Comparison of ENCODE assay signal across 8 mouse cellular contexts in the genomic region with DNA sequence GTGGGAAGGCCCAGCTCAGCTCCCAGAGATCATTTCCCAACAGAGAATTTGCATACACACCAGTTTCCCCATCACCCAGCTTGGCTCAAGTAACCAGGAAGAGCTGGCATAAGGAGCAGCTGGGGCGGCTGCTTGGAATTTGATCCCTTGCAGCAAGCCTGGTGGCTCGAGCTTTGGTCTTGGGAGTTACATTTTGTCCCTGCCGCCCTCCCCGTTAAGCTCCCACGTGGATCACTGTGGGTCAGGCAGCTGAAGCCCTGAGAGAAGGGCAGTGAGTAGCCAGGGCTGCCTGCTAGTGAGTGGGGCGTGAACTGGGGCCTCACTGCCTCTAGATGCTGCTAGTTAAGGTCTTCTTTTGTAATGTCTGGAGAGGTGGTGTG. TPM values are rescaled to one million over a fixed set of nuclear protein-coding genes. Genes with fewer than 3 reads are reported as not detected.
A peak's percentile ranks its signal among the peaks of the same experiment; 100 is the strongest.
DNase-seq lines count a peak whose midpoint lies in the region; ATAC-seq and TF ChIP-seq lines count a peak whose summit lies in the region.

No protein-coding gene starts in this region.

- H3K27me3 ChIP-seq in hindbrain, postnatal 0 days (ENCODE audit: insufficient read depth, low read length): no peaks in the 10 kb centered on the region
- H3K27me3 ChIP-seq in hindbrain, embryonic 13.5 days: no peaks in the 10 kb centered on the region
- H3K27me3 ChIP-seq in embryonic facial prominence, embryonic 14.5 days (replicated peaks; ENCODE audit: control insufficient read depth, insufficient read depth, low read length): no peaks in the 10 kb centered on the region

- no peak overlapping the region for H3K4me2 ChIP-seq in hindbrain, postnatal 0 days (ENCODE audit: low read depth, low read length)
- H3K4me2 ChIP-seq in hindbrain, embryonic 13.5 days: no peak overlapping the region
- no peak overlapping the region for H3K4me2 ChIP-seq in embryonic facial prominence, embryonic 14.5 days (ENCODE audit: low read depth, low read length)

- WGBS in hindbrain, postnatal 0 days: 34% methylated on average over 6 of the region's 6 CpGs
- 49% methylated on average over 6 of the region's 6 CpGs for WGBS in hindbrain, embryonic 13.5 days
- 16% methylated on average over 6 of the region's 6 CpGs for WGBS in embryonic facial prominence, embryonic 14.5 days

- DNase-seq in hindbrain, postnatal 0 days (ENCODE audit: low spot score): peak; percentile 34
- DNase-seq in MN1 (ENCODE audit: low spot score): peak; percentile 29
- peak; percentile 79 for DNase-seq in embryonic facial prominence, embryonic 14.5 days (ENCODE audit: low spot score)
- peak; percentile 65 for DNase-seq in kidney, postnatal 10 days
- DNase-seq in skeletal muscle tissue, adult 2 months (ENCODE audit: low read depth, low spot score): peak; percentile 78
- no peak for DNase-seq in frontal cortex, adult 2 months (ENCODE audit: extremely low spot score in 1 of 2, low spot score in 1 of 2)
- DNase-seq in frontal cortex, postnatal 14 days (ENCODE audit: low spot score in 2 of 2): no peak

- peaks cover 9% of the 10 kb centered on the region; the same call in 1 of the 2 replicates for H3K36me3 ChIP-seq in hindbrain, postnatal 0 days (ENCODE audit: insufficient read depth, low read length)
- peaks cover 19% of the 10 kb centered on the region for H3K36me3 ChIP-seq in hindbrain, embryonic 13.5 days
- 0 out of 2 replicates have a peak, but pooled peaks cover 8% of the 10 kb centered on the region for H3K36me3 ChIP-seq in embryonic facial prominence, embryonic 14.5 days (ENCODE audit: control insufficient read depth, insufficient read depth, low read length)

- H3K4me1 ChIP-seq in hindbrain, postnatal 0 days (ENCODE audit: insufficient read depth, low read length): peaks cover 12% of the 10 kb centered on the region; the same call in 1 of the 2 replicates
- H3K4me1 ChIP-seq in hindbrain, embryonic 13.5 days (replicated peaks): peaks cover 26% of the 10 kb centered on the region
- peaks cover 12% of the 10 kb centered on the region for H3K4me1 ChIP-seq in embryonic facial prominence, embryonic 14.5 days (ENCODE audit: control insufficient read depth, insufficient read depth, low read length)

- 0 out of 2 replicates have a peak overlapping the region, but pooled peaks have one; percentile 5 for H3K9ac ChIP-seq in hindbrain, postnatal 0 days (replicated peaks; ENCODE audit: low read length)
- no peak overlapping the region for H3K9ac ChIP-seq in hindbrain, embryonic 13.5 days
- 0 out of 2 replicates have a peak overlapping the region, but pooled peaks have one; percentile 5 for H3K9ac ChIP-seq in embryonic facial prominence, embryonic 14.5 days (ENCODE audit: low read depth, low read length)

- no peak overlapping the region for H3K4me3 ChIP-seq in hindbrain, postnatal 0 days (ENCODE audit: low read length)
- H3K4me3 ChIP-seq in hindbrain, embryonic 13.5 days: no peak overlapping the region
- H3K4me3 ChIP-seq in embryonic facial prominence, embryonic 14.5 days (ENCODE audit: low read depth, low read length): no peak overlapping the region

- no peaks in the 10 kb centered on the region for H3K9me3 ChIP-seq in hindbrain, postnatal 0 days (ENCODE audit: low read length)
- no peaks in the 10 kb centered on the region for H3K9me3 ChIP-seq in hindbrain, embryonic 13.5 days
- H3K9me3 ChIP-seq in embryonic facial prominence, embryonic 14.5 days (ENCODE audit: control insufficient read depth, low read length): no peaks in the 10 kb centered on the region

- no peak for TF ChIP-seq CTCF in hindbrain, postnatal 0 days (IDR thresholded peaks at IDR 0.05; ENCODE audit: low read depth)

- ATAC-seq in hindbrain, postnatal 0 days: no peak
- ATAC-seq in hindbrain, embryonic 13.5 days (ENCODE audit: low FRiP score): no peak
- ATAC-seq in embryonic facial prominence, embryonic 14.5 days (ENCODE audit: low read depth): peak; percentile 38

- peak overlapping the region; percentile 58; the same call in 1 of the 2 replicates for H3K27ac ChIP-seq in hindbrain, postnatal 0 days
- H3K27ac ChIP-seq in hindbrain, embryonic 13.5 days: no peak overlapping the region
- H3K27ac ChIP-seq in embryonic facial prominence, embryonic 14.5 days (replicated peaks; ENCODE audit: low read depth, low read length): peak overlapping the region; percentile 46; the same call in 1 of the 2 replicates

RNA-seq across cellular contexts. Expression of gene Zc3h12a, which starts 11.9 kb away (rescaled TPM):
- not detected in 2 replicates for total RNA-seq in hindbrain, postnatal 0 days (2014; rRNA removed)
- polyA plus RNA-seq in hindbrain, postnatal 0 days (2015; fragmentation: Nextera tagmentation; extraction: Ambion mirVana): 0.16 and 0.31 TPM in 2 replicates
- 0.18 and 0.19 TPM in 2 replicates for polyA plus RNA-seq in hindbrain, embryonic 13.5 days (2015; fragmentation: Nextera tagmentation; extraction: Ambion mirVana)
- 0.71 and 1.2 TPM in 2 replicates for polyA plus RNA-seq in embryonic facial prominence, embryonic 14.5 days (2014; fragmentation: Nextera tagmentation; extraction: Ambion mirVana)
- polyA plus RNA-seq in frontal cortex, adult 2 months (2012; rRNA removed): 1.3 and 1.6 TPM in 2 replicates

RNA-seq across cellular contexts. Expression of gene Meaf6, which starts 30.8 kb away (rescaled TPM):
- total RNA-seq in hindbrain, postnatal 0 days (2014; rRNA removed): 47.0 and 50.4 TPM in 2 replicates
- 131 and 133 TPM in 2 replicates for polyA plus RNA-seq in hindbrain, postnatal 0 days (2015; fragmentation: Nextera tagmentation; extraction: Ambion mirVana)
- polyA plus RNA-seq in hindbrain, embryonic 13.5 days (2015; fragmentation: Nextera tagmentation; extraction: Ambion mirVana): 162 and 174 TPM in 2 replicates
- 53.5 and 56.4 TPM in 2 replicates for polyA plus RNA-seq in embryonic facial prominence, embryonic 14.5 days (2014; fragmentation: Nextera tagmentation; extraction: Ambion mirVana)
- polyA plus RNA-seq in frontal cortex, adult 2 months (2012; rRNA removed): 105 and 111 TPM in 2 replicates

RNA-seq across cellular contexts. Expression of gene Snip1, which starts 49.2 kb away (rescaled TPM):
- 29.2 and 35.0 TPM in 2 replicates for total RNA-seq in hindbrain, postnatal 0 days (2014; rRNA removed)
- 15.7 and 16.3 TPM in 2 replicates for polyA plus RNA-seq in hindbrain, postnatal 0 days (2015; fragmentation: Nextera tagmentation; extraction: Ambion mirVana)
- 23.7 and 24.3 TPM in 2 replicates for polyA plus RNA-seq in hindbrain, embryonic 13.5 days (2015; fragmentation: Nextera tagmentation; extraction: Ambion mirVana)
- 26.2 and 29.9 TPM in 2 replicates for polyA plus RNA-seq in embryonic facial prominence, embryonic 14.5 days (2014; fragmentation: Nextera tagmentation; extraction: Ambion mirVana)
- 11.6 and 12.0 TPM in 2 replicates for polyA plus RNA-seq in frontal cortex, adult 2 months (2012; rRNA removed)

RNA-seq across cellular contexts. Expression of gene Dnali1, which starts 50.2 kb away (rescaled TPM):
- 0.73 and 2.4 TPM in 2 replicates for total RNA-seq in hindbrain, postnatal 0 days (2014; rRNA removed)
- polyA plus RNA-seq in hindbrain, postnatal 0 days (2015; fragmentation: Nextera tagmentation; extraction: Ambion mirVana): 1.4 and 1.5 TPM in 2 replicates
- polyA plus RNA-seq in hindbrain, embryonic 13.5 days (2015; fragmentation: Nextera tagmentation; extraction: Ambion mirVana): 0.79 and 1.8 TPM in 2 replicates
- polyA plus RNA-seq in embryonic facial prominence, embryonic 14.5 days (2014; fragmentation: Nextera tagmentation; extraction: Ambion mirVana): 0.71 and 4.3 TPM in 2 replicates
- 0.42 and 0.44 TPM in 2 replicates for polyA plus RNA-seq in frontal cortex, adult 2 months (2012; rRNA removed)

Comparison
In these comparisons a context has a peak if more than half of its experiments do, and no peak if none do; other contexts are left out.
1. DNase-seq: peak in hindbrain, postnatal 0 days (single experiment), MN1 (single experiment), embryonic facial prominence, embryonic 14.5 days (single experiment), kidney, postnatal 10 days (single experiment) and skeletal muscle tissue, adult 2 months (single experiment); none in frontal cortex, adult 2 months (0 of 2) and frontal cortex, postnatal 14 days (0 of 2).